Comparison of ENCODE assay signal across 10 mouse cellular contexts in genomic region chr10:34271681-34272080, GRCm38 (mm10). TPM values are rescaled to one million over a fixed set of nuclear protein-coding genes. Genes with fewer than 3 reads are reported as not detected.
DNase-seq lines count a peak whose midpoint lies in the region; ATAC-seq and TF ChIP-seq lines count a peak whose summit lies in the region.
"Had no signal": no experiment of that assay in that cellular context is flagged by ENCODE, and none has a peak within 500 bp of the region (broad histone marks: within the 10 kb centered on the region; RNA-seq: fewer than 3 reads in every experiment).

No protein-coding gene starts in this region.

- intact Hi-C loops in left cerebral cortex, postnatal 4 days (cut with DNase I), result no loop called here

- no peak for TF ChIP-seq CTCF in brain, embryonic 14.5 days (IDR thresholded peaks at IDR 0.05; ENCODE audit: borderline replicate concordance, extremely low read depth, insufficient read depth, insufficient read length)

- no peak for TF ChIP-seq POLR2A in brain, embryonic 14.5 days (IDR thresholded peaks at IDR 0.05; ENCODE audit: borderline replicate concordance, extremely low read depth, insufficient read depth, insufficient read length, poor library complexity, severe bottlenecking)

- H3K4me2 ChIP-seq in kidney, embryonic 16.5 days (replicated peaks; ENCODE audit: low read depth, low read length), result no peak overlapping the region
- no peak overlapping the region for H3K4me2 ChIP-seq in neural tube, embryonic 15.5 days
- H3K4me2 ChIP-seq: embryonic facial prominence, embryonic 12.5 days; midbrain, embryonic 12.5 days had no signal

- no peaks in the 10 kb centered on the region for H3K27me3 ChIP-seq in kidney, embryonic 16.5 days (ENCODE audit: insufficient read depth, low read length)
- no peaks in the 10 kb centered on the region for H3K27me3 ChIP-seq in neural tube, embryonic 15.5 days (replicated peaks)
- H3K27me3 ChIP-seq: embryonic facial prominence, embryonic 12.5 days; midbrain, embryonic 12.5 days had no signal

- H3K4me3 ChIP-seq in kidney, embryonic 16.5 days (ENCODE audit: low read length), result no peak overlapping the region
- H3K4me3 ChIP-seq in neural tube, embryonic 15.5 days (replicated peaks), result no peak overlapping the region
- H3K4me3 ChIP-seq: embryonic facial prominence, embryonic 12.5 days; midbrain, embryonic 12.5 days had no signal

- H3K4me1 ChIP-seq in kidney, embryonic 16.5 days (ENCODE audit: insufficient read depth, low read length), result no peaks in the 10 kb centered on the region
- no peaks in the 10 kb centered on the region for H3K4me1 ChIP-seq in neural tube, embryonic 15.5 days
- H3K4me1 ChIP-seq: embryonic facial prominence, embryonic 12.5 days had no signal

- 49% methylated on average over 7 of the region's 7 CpGs for WGBS in kidney, embryonic 16.5 days
- whole genome bisulfite sequencing in neural tube, embryonic 15.5 days, result 54% methylated on average over 7 of the region's 7 CpGs

- H3K9me3 ChIP-seq in kidney, embryonic 16.5 days (ENCODE audit: low read length), result no peaks in the 10 kb centered on the region
- no peaks in the 10 kb centered on the region for H3K9me3 ChIP-seq in neural tube, embryonic 15.5 days (replicated peaks)
- H3K9me3 ChIP-seq: embryonic facial prominence, embryonic 12.5 days; midbrain, embryonic 12.5 days had no signal

- H3K36me3 ChIP-seq in kidney, embryonic 16.5 days (ENCODE audit: insufficient read depth, low read length), result no peaks in the 10 kb centered on the region
- H3K36me3 ChIP-seq in neural tube, embryonic 15.5 days, result no peaks in the 10 kb centered on the region
- H3K36me3 ChIP-seq: embryonic facial prominence, embryonic 12.5 days; midbrain, embryonic 12.5 days had no signal

- H3K27ac ChIP-seq in kidney, embryonic 16.5 days (ENCODE audit: low read length), result no peak overlapping the region
- H3K27ac ChIP-seq in neural tube, embryonic 15.5 days (replicated peaks), result no peak overlapping the region
- H3K27ac ChIP-seq: embryonic facial prominence, embryonic 12.5 days; midbrain, embryonic 12.5 days had no signal

- no peak overlapping the region for H3K9ac ChIP-seq in kidney, embryonic 16.5 days (replicated peaks; ENCODE audit: low read length)
- no peak overlapping the region for H3K9ac ChIP-seq in neural tube, embryonic 15.5 days (replicated peaks)
- H3K9ac ChIP-seq: embryonic facial prominence, embryonic 12.5 days; midbrain, embryonic 12.5 days had no signal

- peak; percentile 45; the same call in 1 of the 2 replicates for ATAC-seq in cerebellum, adult (ENCODE audit: insufficient number of reproducible peaks, low FRiP score, low TSS enrichment)
- no peak for ATAC-seq in kidney, embryonic 16.5 days (ENCODE audit: low FRiP score, low TSS enrichment)
- ATAC-seq in neural tube, embryonic 15.5 days (ENCODE audit: low FRiP score), result no peak

- no peak for DNase-seq in cerebellum, postnatal 36 days
- DNase-seq in kidney, postnatal 14 days, result peak; percentile 8
- DNase-seq in brain, embryonic 14.5 days (ENCODE audit: low read depth), result peak; percentile 80
- DNase-seq in left cerebral cortex, postnatal 4 days, result peak; percentile 15
- DNase-seq in retina, postnatal 1 day, result no peak

RNA-seq across cellular contexts. Expression of gene Tspyl1, which starts 10.3 kb away (rescaled TPM):
- polyA plus RNA-seq in kidney, embryonic 16.5 days (2015; fragmentation: Nextera tagmentation; extraction: Ambion mirVana), result 54.9 and 62.6 TPM in 2 replicates
- polyA plus RNA-seq in brain, embryonic 14.5 days (2012; rRNA removed), result 68.5 and 77.6 TPM in 2 replicates
- 10 to 100 TPM; 85.4 to 87.0 TPM for total RNA-seq in left cerebral cortex, postnatal 4 days (2021)
- polyA plus RNA-seq in neural tube, embryonic 15.5 days (2015; fragmentation: Nextera tagmentation; extraction: Ambion mirVana), result 139 and 158 TPM in 2 replicates

RNA-seq across cellular contexts. Expression of gene Tspyl4, which starts 25.6 kb away (rescaled TPM):
- 10.7 and 12.3 TPM in 2 replicates for polyA plus RNA-seq in kidney, embryonic 16.5 days (2015; fragmentation: Nextera tagmentation; extraction: Ambion mirVana)
- polyA plus RNA-seq in brain, embryonic 14.5 days (2012; rRNA removed), result 140 and 191 TPM in 2 replicates
- total RNA-seq in left cerebral cortex, postnatal 4 days (2021), result 100 to 1,000 TPM; 232 to 256 TPM
- 348 and 414 TPM in 2 replicates for polyA plus RNA-seq in neural tube, embryonic 15.5 days (2015; fragmentation: Nextera tagmentation; extraction: Ambion mirVana)

Comparison
In these comparisons a context has a peak if more than half of its experiments do, and no peak if none do; other contexts are left out.
1. DNase-seq: peak in kidney, postnatal 14 days (single experiment), brain, embryonic 14.5 days (single experiment) and left cerebral cortex, postnatal 4 days (single experiment); none in cerebellum, postnatal 36 days (0 of 2) and retina, postnatal 1 day (single experiment).
2. RNA of gene Tspyl4, which starts 25.6 kb away (polyA plus RNA-seq): 348 to 414 TPM in neural tube, embryonic 15.5 days and 140 to 191 TPM in brain, embryonic 14.5 days; 10.7 to 12.3 TPM in kidney, embryonic 16.5 days; every median in the first group is over 10 times any median in the second.